8 mouse cellular contexts compared by ENCODE assay signal in genomic region chr12:28831066-28831733, GRCm38 (mm10).
DNase-seq lines count a peak whose midpoint lies in the region; ATAC-seq lines count a peak whose summit lies in the region.

No protein-coding gene starts in this region.

- no peak overlapping the region for H3K9ac ChIP-seq in forebrain, embryonic 11.5 days (ENCODE audit: low read length)
- no peak overlapping the region for H3K9ac ChIP-seq in forebrain, embryonic 16.5 days (replicated peaks; ENCODE audit: low read depth, low read length)
- no peak overlapping the region for H3K9ac ChIP-seq in midbrain, embryonic 12.5 days (replicated peaks)

- H3K9me3 ChIP-seq in forebrain, embryonic 11.5 days (ENCODE audit: control insufficient read depth, low read length) = no peaks in the 10 kb centered on the region
- H3K9me3 ChIP-seq in forebrain, embryonic 16.5 days (ENCODE audit: control insufficient read depth, low read length) = no peaks in the 10 kb centered on the region
- no peaks in the 10 kb centered on the region for H3K9me3 ChIP-seq in midbrain, embryonic 12.5 days

- no peaks in the 10 kb centered on the region for H3K36me3 ChIP-seq in forebrain, embryonic 11.5 days (ENCODE audit: control insufficient read depth, insufficient read depth, low read length)
- no peaks in the 10 kb centered on the region for H3K36me3 ChIP-seq in forebrain, embryonic 16.5 days (ENCODE audit: control insufficient read depth, insufficient read depth)
- H3K36me3 ChIP-seq in midbrain, embryonic 12.5 days = no peaks in the 10 kb centered on the region

- no peaks in the 10 kb centered on the region for H3K27me3 ChIP-seq in forebrain, embryonic 11.5 days (ENCODE audit: control insufficient read depth, insufficient read depth, low read length)
- H3K27me3 ChIP-seq in forebrain, embryonic 16.5 days (replicated peaks; ENCODE audit: control insufficient read depth, insufficient read depth, low read length) = no peaks in the 10 kb centered on the region
- no peaks in the 10 kb centered on the region for H3K27me3 ChIP-seq in midbrain, embryonic 12.5 days

- no peaks in the 10 kb centered on the region for H3K4me1 ChIP-seq in forebrain, embryonic 11.5 days (replicated peaks; ENCODE audit: control insufficient read depth, insufficient read depth, low read length)
- no peaks in the 10 kb centered on the region for H3K4me1 ChIP-seq in forebrain, embryonic 16.5 days (replicated peaks; ENCODE audit: control insufficient read depth, insufficient read depth, low read length)
- H3K4me1 ChIP-seq in midbrain, embryonic 12.5 days = no peaks in the 10 kb centered on the region; the same call in 1 of the 2 replicates

- DNase-seq in forebrain, embryonic 11.5 days (ENCODE audit: low spot score) = peak; percentile 77
- peak; percentile 92 for DNase-seq in NIH3T3 (ENCODE audit: low read depth)
- DNase-seq in cerebellum, postnatal 36 days = peak; percentile 46 to 47
- peak; percentile 71 to 79 for DNase-seq in heart, postnatal 14 days
- peak; percentile 59 for DNase-seq in layer of hippocampus, adult 9-10 months (ENCODE audit: low spot score)
- peak; percentile 56 for DNase-seq in thymus, postnatal 0 days (ENCODE audit: low spot score)

- H3K27ac ChIP-seq in forebrain, embryonic 11.5 days (ENCODE audit: low read depth, low read length) = no peak overlapping the region
- H3K27ac ChIP-seq in forebrain, embryonic 16.5 days (ENCODE audit: low read length) = no peak overlapping the region
- H3K27ac ChIP-seq in midbrain, embryonic 12.5 days (replicated peaks) = 0 out of 2 replicates have a peak overlapping the region, but pooled peaks have one; percentile 26

- ATAC-seq in forebrain, embryonic 11.5 days (replicated peaks; ENCODE audit: low FRiP score) = no peak
- ATAC-seq in forebrain, embryonic 16.5 days = no peak
- no peak for ATAC-seq in midbrain, embryonic 12.5 days (ENCODE audit: low FRiP score, low read depth)

- intact Hi-C loops in heart, postnatal 14 days (cut with DNase I) = loop anchor here (5.0 kb wide), 1 partner anchor 129 kb away; no protein-coding TSS in a partner anchor

- no peak overlapping the region for H3K4me3 ChIP-seq in forebrain, embryonic 11.5 days (ENCODE audit: low read depth, low read length)
- H3K4me3 ChIP-seq in forebrain, embryonic 16.5 days (replicated peaks; ENCODE audit: low read length) = no peak overlapping the region
- H3K4me3 ChIP-seq in midbrain, embryonic 12.5 days = no peak overlapping the region

- WGBS in forebrain, embryonic 11.5 days = 46% methylated on average over 7 of the region's 7 CpGs
- WGBS in forebrain, embryonic 16.5 days = 50% methylated on average over 7 of the region's 7 CpGs
- 52% methylated on average over 7 of the region's 7 CpGs for WGBS in midbrain, embryonic 12.5 days

- H3K4me2 ChIP-seq in forebrain, embryonic 11.5 days (ENCODE audit: low read depth, low read length, severe bottlenecking) = no peak overlapping the region
- no peak overlapping the region for H3K4me2 ChIP-seq in forebrain, embryonic 16.5 days (ENCODE audit: low read length)
- no peak overlapping the region for H3K4me2 ChIP-seq in midbrain, embryonic 12.5 days (replicated peaks)
